Mouse (Mus musculus) stomach, embryonic 15.5 days (tissue): ENCODE data around the gene Zfp335. TPM values are rescaled to one million over a fixed set of nuclear protein-coding genes. Genes with fewer than 3 reads are reported as not detected.
"Not testable (repeated sequence)": the region's sequence is repeated elsewhere in the genome, so short reads cannot be mapped to it uniquely, and the experiment has no call there.

Source experiments
- ATAC-seq: fragments of 200-750 bp; cut with Nextera tagmentation; 2 replicates; pipeline ENCODE4 v1.8.0; 2017; ENCODE audit warnings: low read depth, moderate number of reproducible peaks, moderate TSS enrichment; ENCODE audit not compliant: insufficient read depth, low FRiP score
- H3K27ac ChIP-seq: fragments of 300-500 bp; sonication (generic); 2 replicates; pipeline ENCODE4 v1.5.1; 2015; ENCODE audit warnings: mild to moderate bottlenecking, inconsistent platforms
- H3K27me3 ChIP-seq: fragments of 300-500 bp; sonication (generic); replicated peaks from 2 replicates; pipeline ENCODE4 v1.6.1; 2015; ENCODE audit warnings: inconsistent platforms
- H3K36me3 ChIP-seq: fragments of 300-500 bp; sonication (generic); 2 replicates; pipeline ENCODE4 v1.6.1; 2015; ENCODE audit warnings: inconsistent platforms
- H3K4me1 ChIP-seq: fragments of 300-500 bp; sonication (generic); 2 replicates; pipeline ENCODE4 v1.6.1; 2015; ENCODE audit warnings: inconsistent platforms
- H3K4me2 ChIP-seq: fragments of 300-500 bp; sonication (generic); 2 replicates; pipeline ENCODE4 v1.6.1; 2015; ENCODE audit warnings: mild to moderate bottlenecking, inconsistent platforms
- H3K4me3 ChIP-seq: fragments of 300-500 bp; sonication (generic); replicated peaks from 2 replicates; pipeline ENCODE4 v1.5.1; 2015; ENCODE audit warnings: inconsistent platforms
- H3K9ac ChIP-seq: fragments of 300-500 bp; sonication (generic); 2 replicates; pipeline ENCODE4 v1.6.1; 2015; ENCODE audit warnings: inconsistent platforms
- H3K9me3 ChIP-seq: fragments of 300-500 bp; sonication (generic); 2 replicates; pipeline ENCODE4 v1.6.1; 2016; ENCODE audit warnings: inconsistent platforms
- WGBS: fragments of 180-500 bp; shearing (Covaris S2); methylation state at CpG from one replicate; pipeline ENCODE4 v1.1.7; 2015; 5-methylcytosine and 5-hydroxymethylcytosine counted together
- polyA plus RNA-seq: library from polyadenylated mRNA; unstranded; fragments of >200 nt; fragmentation: Nextera tagmentation; extraction: Ambion mirVana; gene quantifications from 2 replicates; pipeline ENCODE4 v1.2.1, GENCODE M21; 2015

Gene Zfp335
- polyA plus RNA-seq, 1 experiment from 2014 or later: 10.6 TPM

GRCm38 (mm10) chr2:164859640-164860432 lies 51.7 kb downstream of the Zfp335 start:
- no peak for ATAC-seq
- 60% methylated on average over 9 of the region's 9 CpGs for WGBS
- Histone ChIP-seq H3K27me3 (peaks cover 12% of the 10 kb centered on the region), H3K4me3 (no peak overlapping the region), H3K4me2 (no peak overlapping the region), H3K36me3 (no peaks in the 10 kb centered on the region), H3K9ac (no peak overlapping the region), H3K9me3 (no peaks in the 10 kb centered on the region), H3K27ac (no peak overlapping the region), H3K4me1 (peaks cover 51% of the 10 kb centered on the region)

- peaks cover 12% of the 10 kb centered on the region for H3K27me3 ChIP-seq
- H3K9ac ChIP-seq: no peak overlapping the region
- H3K9me3 ChIP-seq: no peaks in the 10 kb centered on the region
- no peak overlapping the region for H3K4me2 ChIP-seq
- 54% methylated on average over 2 of the region's 2 CpGs for WGBS
- H3K4me1 ChIP-seq: peaks cover 48% of the 10 kb centered on the region
- no peaks in the 10 kb centered on the region for H3K36me3 ChIP-seq
- H3K27ac ChIP-seq: no peak overlapping the region
- ATAC-seq: no peak
- H3K4me3 ChIP-seq: no peak overlapping the region
Observed at GRCm38 (mm10) chr2:164859155-164859554, 52.4 kb downstream of the Zfp335 start.

- peak overlapping the region; percentile 94 for H3K4me2 ChIP-seq
- ATAC-seq: no peak
- peaks cover 48% of the 10 kb centered on the region for H3K4me1 ChIP-seq
- 13% methylated on average over 19 of the region's 19 CpGs for WGBS
- H3K36me3 ChIP-seq: no peaks in the 10 kb centered on the region
- H3K4me3 ChIP-seq: peak overlapping the region; percentile 51
- no peaks in the 10 kb centered on the region for H3K9me3 ChIP-seq
- H3K27ac ChIP-seq: peak overlapping the region; percentile 64; the same call in 1 of the 2 replicates
- 0 out of 2 replicates have a peak overlapping the region, but pooled peaks have one; percentile 27 for H3K9ac ChIP-seq
- H3K27me3 ChIP-seq: peaks cover 12% of the 10 kb centered on the region
Observed at GRCm38 (mm10) chr2:164857842-164858553, 53.6 kb downstream of the Zfp335 start.

GRCm38 (mm10) chr2:164857101-164857821 lies 54.3 kb downstream of the Zfp335 start, which contains the start of gene Pltp:
Gene Pltp, minus strand, starts transcription at chr2:164857711.
- WGBS: under 1% methylated on average over 46 of the region's 47 CpGs
- peak within 1 kb of the TSS; percentile 40; the same call in 1 of the 2 replicates for H3K9ac ChIP-seq
- no peaks in the 10 kb centered on the region for H3K36me3 ChIP-seq
- peaks cover 12% of the 10 kb centered on the region for H3K27me3 ChIP-seq
- peak within 1 kb of the TSS; percentile 51 for H3K4me3 ChIP-seq
- H3K9me3 ChIP-seq: no peaks in the 10 kb centered on the region
- peak; percentile 51; the same call in 1 of the 2 replicates for ATAC-seq
- peak within 1 kb of the TSS; percentile 73; the same call in 1 of the 2 replicates for H3K27ac ChIP-seq
- peaks cover 42% of the 10 kb centered on the region for H3K4me1 ChIP-seq
- peak within 1 kb of the TSS; percentile 94 for H3K4me2 ChIP-seq

- no peak for ATAC-seq
- 2% methylated on average over 42 of the region's 42 CpGs for WGBS
Observed at GRCm38 (mm10) chr2:164856309-164857100, 55.1 kb downstream of the Zfp335 start.

GRCm38 (mm10) chr2:164855572-164855971 lies 56.0 kb downstream of the Zfp335 start:
- not testable (repeated sequence) for H3K9me3 ChIP-seq, H3K27ac ChIP-seq, H3K4me3 ChIP-seq, ATAC-seq, H3K36me3 ChIP-seq, H3K4me2 ChIP-seq, H3K9ac ChIP-seq
- Histone ChIP-seq H3K27me3 (peaks cover 12% of the 10 kb centered on the region), H3K4me1 (peaks cover 30% of the 10 kb centered on the region)
- WGBS: 79% methylated on average over 5 of the region's 5 CpGs

More at GRCm38 (mm10) chr2:164856309-164857100, 55.1 kb downstream of the Zfp335 start:
- Histone ChIP-seq H3K4me1 (peaks cover 36% of the 10 kb centered on the region), H3K36me3 (no peaks in the 10 kb centered on the region), H3K9me3 (no peaks in the 10 kb centered on the region), H3K4me3 (peak overlapping the region; percentile 51), H3K4me2 (peak overlapping the region; percentile 94), H3K27ac (no peak overlapping the region), H3K27me3 (peaks cover 12% of the 10 kb centered on the region), H3K9ac (peak overlapping the region; percentile 40; the same call in 1 of the 2 replicates)

- ATAC-seq: no peak
- Histone ChIP-seq H3K9ac (no peak overlapping the region), H3K4me1 (no peaks in the 10 kb centered on the region), H3K4me2 (no peak overlapping the region), H3K27ac (no peak overlapping the region), H3K36me3 (no peaks in the 10 kb centered on the region), H3K9me3 (no peaks in the 10 kb centered on the region), H3K4me3 (no peak overlapping the region), H3K27me3 (no peaks in the 10 kb centered on the region)
- WGBS: 75% methylated on average over 8 of the region's 8 CpGs
Observed at GRCm38 (mm10) chr2:164850061-164850460, 61.5 kb downstream of the Zfp335 start.

GRCm38 (mm10) chr2:164845782-164846181 lies 65.8 kb downstream of the Zfp335 start:
- WGBS: 50% methylated on average over 3 of the region's 3 CpGs
- no peak for ATAC-seq
- no peaks in the 10 kb centered on the region for H3K4me1 ChIP-seq

More at GRCm38 (mm10) chr2:164845782-164846181, 65.8 kb downstream of the Zfp335 start:
- no peak overlapping the region for H3K9ac ChIP-seq
- H3K27me3 ChIP-seq: no peaks in the 10 kb centered on the region
- no peaks in the 10 kb centered on the region for H3K9me3 ChIP-seq
- no peaks in the 10 kb centered on the region for H3K36me3 ChIP-seq
- H3K27ac ChIP-seq: no peak overlapping the region
- no peak overlapping the region for H3K4me3 ChIP-seq
- H3K4me2 ChIP-seq: no peak overlapping the region

Other genes with a start within 250 kb of the Zfp335 start
- gene Wfdc11, start 237.7 kb downstream of the Zfp335 start, polyA plus RNA-seq: not detected in 2 replicates
- gene Wfdc13, start 226.7 kb downstream of the Zfp335 start, polyA plus RNA-seq: 1.9 and 3.7 TPM in 2 replicates
- not detected in 2 replicates for gene Spint4, start 213.3 kb downstream of the Zfp335 start, polyA plus RNA-seq
- not detected in 2 replicates for gene Spint5, start 196.5 kb downstream of the Zfp335 start, polyA plus RNA-seq
- 2.2 and 2.3 TPM in 2 replicates for gene Wfdc3, start 165.8 kb downstream of the Zfp335 start, polyA plus RNA-seq
- gene Dnttip1, start 165.8 kb downstream of the Zfp335 start, polyA plus RNA-seq: 60.9 and 64.7 TPM in 2 replicates
- 428 and 438 TPM in 2 replicates for gene Ube2c, start 141.9 kb downstream of the Zfp335 start, polyA plus RNA-seq
- 8.1 and 16.8 TPM in 2 replicates for gene Tnnc2, start 131.8 kb downstream of the Zfp335 start, polyA plus RNA-seq
- 24.6 and 24.8 TPM in 2 replicates for gene Snx21, start 125.9 kb downstream of the Zfp335 start, polyA plus RNA-seq
- 21.9 and 22.9 TPM in 2 replicates for gene Acot8, start 106.9 kb downstream of the Zfp335 start, polyA plus RNA-seq
- 7.9 and 8.5 TPM in 2 replicates for gene Zswim3, start 106.7 kb downstream of the Zfp335 start, polyA plus RNA-seq
- gene Zswim1, start 89.1 kb downstream of the Zfp335 start, polyA plus RNA-seq: 13.1 and 13.5 TPM in 2 replicates
- gene Spata25, start 83.2 kb downstream of the Zfp335 start, polyA plus RNA-seq: not detected in 2 replicates
- gene Ctsa, start 78.9 kb downstream of the Zfp335 start, polyA plus RNA-seq: 132 and 159 TPM in 2 replicates
- gene Neurl2, start 78.3 kb downstream of the Zfp335 start, polyA plus RNA-seq: 6.2 and 6.9 TPM in 2 replicates
- gene Pltp, start 54.0 kb downstream of the Zfp335 start, polyA plus RNA-seq: 43.9 and 48.5 TPM in 2 replicates
- gene Pcif1, start 32.5 kb downstream of the Zfp335 start, polyA plus RNA-seq: 64.7 and 70.9 TPM in 2 replicates
- 5.3 and 6.2 TPM in 2 replicates for gene Mmp9, start 29.0 kb upstream of the Zfp335 start, polyA plus RNA-seq
- 1.0 and 1.4 TPM in 2 replicates for gene Slc12a5, start 49.0 kb upstream of the Zfp335 start, polyA plus RNA-seq
- 58.6 and 60.6 TPM in 2 replicates for gene Ncoa5, start 123.1 kb upstream of the Zfp335 start, polyA plus RNA-seq
- gene Cd40, start 143.9 kb upstream of the Zfp335 start, polyA plus RNA-seq: 7.1 TPM in 2 replicates
- not detected in 2 replicates for gene 1700025C18Rik, start 179.0 kb upstream of the Zfp335 start, polyA plus RNA-seq